Mouse (Mus musculus) intestine, embryonic 16.5 days (tissue): ENCODE data around the gene Lrp11. TPM values are rescaled to one million over a fixed set of nuclear protein-coding genes. Genes with fewer than 3 reads are reported as not detected.
"Not testable (repeated sequence)": the region's sequence is repeated elsewhere in the genome, so short reads cannot be mapped to it uniquely, and the experiment has no call there.

Source experiments
- ATAC-seq: fragments of 200-750 bp; cut with Nextera tagmentation; 2 replicates; pipeline ENCODE4 v1.8.0; 2017; ENCODE audit warnings: moderate TSS enrichment, moderate library complexity
- H3K27ac ChIP-seq: fragments of 300-500 bp; sonication (generic); 2 replicates; pipeline ENCODE4 v1.5.1; 2014; ENCODE audit warnings: mild to moderate bottlenecking, low read length
- H3K27me3 ChIP-seq: fragments of 300-500 bp; sonication (generic); replicated peaks from 2 replicates; pipeline ENCODE4 v1.6.1; 2014; ENCODE audit warnings: low read length, control low read depth, mixed read lengths; ENCODE audit not compliant: control insufficient read depth, insufficient read depth
- H3K36me3 ChIP-seq: fragments of 300-500 bp; sonication (generic); 2 replicates; pipeline ENCODE4 v1.6.1; 2014; ENCODE audit warnings: low read length, control low read depth; ENCODE audit not compliant: control insufficient read depth, insufficient read depth
- H3K4me1 ChIP-seq: fragments of 300-500 bp; sonication (generic); 2 replicates; pipeline ENCODE4 v1.6.1; 2014; ENCODE audit warnings: low read length, control low read depth, mixed read lengths; ENCODE audit not compliant: control insufficient read depth, insufficient read depth
- H3K4me2 ChIP-seq: fragments of 300-500 bp; sonication (generic); 2 replicates; pipeline ENCODE4 v1.6.1; 2014; ENCODE audit warnings: low read depth, low read length, control low read depth
- H3K4me3 ChIP-seq: fragments of 300-500 bp; sonication (generic); 2 replicates; pipeline ENCODE4 v1.5.1; 2014; ENCODE audit warnings: mild to moderate bottlenecking, low read length
- H3K9ac ChIP-seq: fragments of 300-500 bp; sonication (generic); 2 replicates; pipeline ENCODE4 v1.6.1; 2014; ENCODE audit warnings: low read depth, low read length
- H3K9me3 ChIP-seq: fragments of 300-500 bp; sonication (generic); 2 replicates; pipeline ENCODE4 v1.6.1; 2016; ENCODE audit warnings: low read length, control low read depth; ENCODE audit not compliant: control insufficient read depth
- WGBS: fragments of 180-500 bp; shearing (Covaris S2); extraction: QIAGEN DNeasy Blood & Tissue Kit; methylation state at CpG from one replicate; pipeline ENCODE4 v1.1.7; 2014; 5-methylcytosine and 5-hydroxymethylcytosine counted together
- polyA plus RNA-seq: library from polyadenylated mRNA; unstranded; fragments of >200 nt; fragmentation: Nextera tagmentation; extraction: Ambion mirVana; gene quantifications from 2 replicates; pipeline ENCODE4 v1.2.1, GENCODE M21; 2015

The Lrp11 gene
- polyA plus RNA-seq, 1 experiment from 2014 or later: 3.1 TPM

GRCm38 (mm10) chr10:7596251-7596650 lies 6.7 kb downstream of the Lrp11 start:
- 59% methylated on average over 1 of the region's 1 CpGs for WGBS
- Histone ChIP-seq H3K36me3 (no peaks in the 10 kb centered on the region), H3K27me3 (no peaks in the 10 kb centered on the region; the same call in 1 of the 2 replicates), H3K4me3 (no peak overlapping the region), H3K4me2 (no peak overlapping the region), H3K9ac (no peak overlapping the region), H3K27ac (no peak overlapping the region), H3K9me3 (no peaks in the 10 kb centered on the region), H3K4me1 (no peaks in the 10 kb centered on the region)
- ATAC-seq: no peak

- Histone ChIP-seq H3K9me3 (no peaks in the 10 kb centered on the region), H3K36me3 (no peaks in the 10 kb centered on the region), H3K9ac (no peak overlapping the region), H3K27me3 (no peaks in the 10 kb centered on the region), H3K27ac (no peak overlapping the region), H3K4me2 (no peak overlapping the region), H3K4me1 (no peaks in the 10 kb centered on the region), H3K4me3 (no peak overlapping the region)
- 85% methylated on average over 7 of the region's 7 CpGs for WGBS
- no peak for ATAC-seq
Observed at GRCm38 (mm10) chr10:7598177-7598576, 8.6 kb downstream of the Lrp11 start.

- Histone ChIP-seq H3K4me2 (no peak overlapping the region), H3K4me1 (no peaks in the 10 kb centered on the region), H3K27ac (no peak overlapping the region), H3K36me3 (no peaks in the 10 kb centered on the region), H3K9me3 (no peaks in the 10 kb centered on the region), H3K9ac (no peak overlapping the region), H3K4me3 (no peak overlapping the region), H3K27me3 (no peaks in the 10 kb centered on the region)
- ATAC-seq: no peak
- 12% methylated on average over 6 of the region's 6 CpGs for WGBS
Observed at GRCm38 (mm10) chr10:7600647-7601046, 11.0 kb downstream of the Lrp11 start.

- Histone ChIP-seq H3K9me3 (no peaks in the 10 kb centered on the region), H3K9ac (no peak overlapping the region), H3K27me3 (no peaks in the 10 kb centered on the region), H3K4me2 (no peak overlapping the region), H3K4me1 (no peaks in the 10 kb centered on the region), H3K36me3 (no peaks in the 10 kb centered on the region), H3K27ac (no peak overlapping the region), H3K4me3 (no peak overlapping the region)
- 71% methylated on average over 2 of the region's 2 CpGs for WGBS
- no peak for ATAC-seq
Observed at GRCm38 (mm10) chr10:7605168-7605567, 15.6 kb downstream of the Lrp11 start.

- no peaks in the 10 kb centered on the region for H3K4me1 ChIP-seq
- no peak overlapping the region for H3K27ac ChIP-seq
- no peaks in the 10 kb centered on the region for H3K9me3 ChIP-seq
- no peak overlapping the region for H3K4me2 ChIP-seq
- ATAC-seq: no peak
- H3K9ac ChIP-seq: no peak overlapping the region
- no peaks in the 10 kb centered on the region for H3K36me3 ChIP-seq
- H3K27me3 ChIP-seq: no peaks in the 10 kb centered on the region
- no peak overlapping the region for H3K4me3 ChIP-seq
- WGBS: 87% methylated on average over 2 of the region's 2 CpGs
Observed at GRCm38 (mm10) chr10:7606437-7606836, 16.8 kb downstream of the Lrp11 start.

GRCm38 (mm10) chr10:7608611-7609010 lies 19.0 kb downstream of the Lrp11 start:
- Histone ChIP-seq H3K4me2 (no peak overlapping the region), H3K36me3 (no peaks in the 10 kb centered on the region), H3K27me3 (no peaks in the 10 kb centered on the region), H3K27ac (no peak overlapping the region), H3K4me1 (no peaks in the 10 kb centered on the region), H3K9me3 (no peaks in the 10 kb centered on the region), H3K4me3 (no peak overlapping the region), H3K9ac (no peak overlapping the region)
- no peak for ATAC-seq
- WGBS: 88% methylated on average over 17 of the region's 17 CpGs

- Histone ChIP-seq H3K27me3 (no peaks in the 10 kb centered on the region), H3K27ac (no peak overlapping the region), H3K36me3 (no peaks in the 10 kb centered on the region), H3K9ac (no peak overlapping the region), H3K4me2 (no peak overlapping the region), H3K4me3 (no peak overlapping the region), H3K4me1 (no peaks in the 10 kb centered on the region), H3K9me3 (peaks cover 3% of the 10 kb centered on the region)
- no peak for ATAC-seq
- 73% methylated on average over 6 of the region's 6 CpGs for WGBS
Observed at GRCm38 (mm10) chr10:7611647-7612046, 22.0 kb downstream of the Lrp11 start.

- H3K9ac ChIP-seq, ATAC-seq, H3K36me3 ChIP-seq, H3K4me2 ChIP-seq, H3K27me3 ChIP-seq, H3K9me3 ChIP-seq, H3K27ac ChIP-seq, H3K4me1 ChIP-seq, H3K4me3 ChIP-seq: not testable (repeated sequence)
Observed at GRCm38 (mm10) chr10:7612210-7612609, 22.6 kb downstream of the Lrp11 start.

GRCm38 (mm10) chr10:7614834-7615233 lies 25.2 kb downstream of the Lrp11 start:
- H3K27me3 ChIP-seq: no peaks in the 10 kb centered on the region
- H3K4me3 ChIP-seq: no peak overlapping the region
- no peak overlapping the region for H3K9ac ChIP-seq
- no peaks in the 10 kb centered on the region for H3K4me1 ChIP-seq
- peaks cover 3% of the 10 kb centered on the region for H3K9me3 ChIP-seq
- no peak overlapping the region for H3K27ac ChIP-seq
- no peak for ATAC-seq
- no peak overlapping the region for H3K4me2 ChIP-seq
- no peaks in the 10 kb centered on the region for H3K36me3 ChIP-seq
- 93% methylated on average over 8 of the region's 8 CpGs for WGBS

GRCm38 (mm10) chr10:7617146-7617545 lies 27.5 kb downstream of the Lrp11 start:
- not testable (repeated sequence) for H3K27ac ChIP-seq, H3K9ac ChIP-seq, H3K9me3 ChIP-seq, H3K4me3 ChIP-seq, H3K4me1 ChIP-seq, ATAC-seq, H3K4me2 ChIP-seq, H3K27me3 ChIP-seq, H3K36me3 ChIP-seq
- WGBS: 90% methylated on average over 9 of the region's 11 CpGs
